Mouse (Mus musculus) heart, embryonic 16.5 days (tissue): ENCODE data around the gene Sh3tc1. TPM values are rescaled to one million over a fixed set of nuclear protein-coding genes. Genes with fewer than 3 reads are reported as not detected.
A peak's percentile ranks its signal among the peaks of the same experiment; 100 is the strongest.

ENCODE experiments used
- ATAC-seq: fragments of 200-750 bp; cut with Nextera tagmentation; replicated peaks from 2 replicates; pipeline ENCODE4 v1.8.0; 2017; ENCODE audit warnings: moderate number of reproducible peaks; ENCODE audit not compliant: insufficient read depth, low FRiP score; ENCODE audit errors: extremely low read depth
- H3K27ac ChIP-seq: fragments of 300-500 bp; sonication (generic); 2 replicates; pipeline ENCODE4 v1.5.1; 2014; ENCODE audit warnings: mild to moderate bottlenecking, low read length, control low read depth, moderate library complexity
- H3K27me3 ChIP-seq: fragments of 300-500 bp; sonication (generic); 2 replicates; pipeline ENCODE4 v1.6.1; 2014; ENCODE audit warnings: low read length, mixed read lengths; ENCODE audit not compliant: control insufficient read depth, insufficient read depth
- H3K36me3 ChIP-seq: fragments of 300-500 bp; sonication (generic); 2 replicates; pipeline ENCODE4 v1.6.1; 2014; ENCODE audit not compliant: control insufficient read depth, insufficient read depth
- H3K4me1 ChIP-seq: fragments of 300-500 bp; sonication (generic); 2 replicates; pipeline ENCODE4 v1.6.1; 2014; ENCODE audit warnings: low read length, mixed read lengths; ENCODE audit not compliant: control insufficient read depth, insufficient read depth
- H3K4me2 ChIP-seq: fragments of 300-500 bp; sonication (generic); 2 replicates; pipeline ENCODE4 v1.6.1; 2014; ENCODE audit warnings: low read depth, mild to moderate bottlenecking, control low read depth, low read length
- H3K4me3 ChIP-seq: fragments of 300-500 bp; sonication (generic); 2 replicates; pipeline ENCODE4 v1.5.1; 2014; ENCODE audit warnings: mild to moderate bottlenecking, control low read depth, low read length
- H3K9ac ChIP-seq: fragments of 300-500 bp; sonication (generic); 2 replicates; pipeline ENCODE4 v1.6.1; 2014; ENCODE audit warnings: low read length, control low read depth
- H3K9me3 ChIP-seq: fragments of 300-500 bp; sonication (generic); replicated peaks from 2 replicates; pipeline ENCODE4 v1.6.1; 2016; ENCODE audit warnings: low read length; ENCODE audit not compliant: control insufficient read depth
- WGBS: fragments of 180-500 bp; shearing (Covaris S2); extraction: QIAGEN DNeasy Blood & Tissue Kit; methylation state at CpG from one replicate; pipeline ENCODE4 v1.1.7; 2014; 5-methylcytosine and 5-hydroxymethylcytosine counted together
- polyA plus RNA-seq: library from polyadenylated mRNA; unstranded; fragments of >200 nt; fragmentation: Nextera tagmentation; extraction: Ambion mirVana; gene quantifications from 2 replicates; pipeline ENCODE4 v1.2.1, GENCODE M21; 2015

The Sh3tc1 gene
- polyA plus RNA-seq, 1 experiment from 2014 or later: 8.3 TPM

DNA sequence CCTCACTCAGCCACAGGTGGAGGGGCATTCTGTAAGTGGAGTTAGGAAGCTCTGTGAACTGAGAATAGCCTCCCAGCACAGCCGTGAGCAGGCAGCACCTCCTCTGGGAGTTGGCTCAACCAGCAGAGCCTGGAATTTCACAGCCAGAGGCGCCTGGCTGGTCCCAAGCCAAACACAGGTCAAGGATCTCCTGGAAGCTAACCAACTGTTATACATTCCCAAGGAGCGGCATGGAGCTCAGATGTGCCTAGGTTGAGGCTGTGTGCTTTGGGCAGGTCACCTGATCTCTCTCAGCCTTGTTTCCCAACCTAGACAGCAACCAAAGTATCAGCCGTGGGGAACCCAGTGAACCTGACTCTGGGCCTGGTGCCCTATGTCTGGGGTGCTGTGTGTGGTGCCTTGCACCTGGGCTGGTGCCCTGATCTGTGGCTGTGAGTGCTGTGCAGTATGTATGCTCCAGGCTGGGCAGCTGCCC, 65.7 kb downstream of the Sh3tc1 start:
- ATAC-seq: peak; percentile 71
- H3K27me3 ChIP-seq: peaks cover 19% of the 10 kb centered on the region
- H3K27ac ChIP-seq: peak overlapping the region; percentile 74
- H3K9me3 ChIP-seq: no peaks in the 10 kb centered on the region
- peaks cover 52% of the 10 kb centered on the region for H3K4me1 ChIP-seq
- H3K36me3 ChIP-seq: no peaks in the 10 kb centered on the region
- no peak overlapping the region for H3K4me2 ChIP-seq
- H3K4me3 ChIP-seq: no peak overlapping the region
- H3K9ac ChIP-seq: no peak overlapping the region
- 10% methylated on average over 4 of the region's 4 CpGs for WGBS

DNA sequence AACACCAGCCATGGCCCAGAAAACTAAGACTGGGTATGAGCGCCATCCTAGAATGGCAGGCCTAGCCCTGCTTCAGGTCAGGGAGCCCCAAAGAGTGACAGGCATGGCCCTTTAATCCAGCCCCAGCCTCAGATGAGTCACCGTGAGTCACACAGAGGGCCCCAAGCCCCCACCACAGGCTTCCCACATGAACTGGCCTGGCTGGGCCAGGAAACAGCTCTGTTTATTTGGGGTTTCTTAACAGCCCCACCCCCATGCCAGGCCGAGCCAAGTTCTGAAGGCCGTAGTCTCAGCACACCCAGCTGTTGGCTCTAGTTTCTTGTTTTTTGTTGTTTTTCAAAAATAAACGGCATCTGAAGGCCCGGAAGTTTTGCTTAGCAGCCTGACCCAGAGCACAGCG, 66.7 kb downstream of the Sh3tc1 start:
- Histone ChIP-seq H3K9me3 (no peaks in the 10 kb centered on the region), H3K27me3 (peaks cover 9% of the 10 kb centered on the region), H3K36me3 (no peaks in the 10 kb centered on the region), H3K4me1 (peaks cover 49% of the 10 kb centered on the region), H3K9ac (peak overlapping the region; percentile 48; the same call in 1 of the 2 replicates), H3K4me2 (no peak overlapping the region), H3K4me3 (no peak overlapping the region), H3K27ac (peak overlapping the region; percentile 74)
- ATAC-seq: peak; percentile 53
- WGBS: 38% methylated on average over 7 of the region's 7 CpGs

DNA sequence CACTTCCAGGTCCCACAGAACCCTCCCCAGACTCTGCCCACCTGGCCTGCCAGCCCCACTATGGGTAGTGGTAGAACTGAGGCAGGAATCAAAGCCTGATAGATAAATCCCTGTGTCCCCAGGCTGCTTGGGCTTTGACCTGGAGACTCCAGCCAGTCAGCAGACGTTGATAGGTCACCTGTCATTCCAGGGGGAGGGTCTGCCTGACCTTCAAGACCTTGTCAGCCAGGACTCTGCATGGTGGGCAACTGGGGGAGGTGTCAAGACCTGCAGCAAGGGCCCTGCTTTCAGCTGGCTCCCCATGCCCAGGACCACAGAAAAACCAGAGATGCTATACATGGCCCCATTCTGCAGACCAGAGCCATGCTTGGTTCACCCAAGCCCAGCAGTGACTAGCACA, 67.2 kb downstream of the Sh3tc1 start:
- Histone ChIP-seq H3K9ac (peak overlapping the region; percentile 48), H3K4me1 (peaks cover 49% of the 10 kb centered on the region), H3K4me2 (no peak overlapping the region), H3K4me3 (no peak overlapping the region), H3K36me3 (no peaks in the 10 kb centered on the region), H3K27me3 (peaks cover 6% of the 10 kb centered on the region), H3K27ac (peak overlapping the region; percentile 74), H3K9me3 (no peaks in the 10 kb centered on the region)
- no peak for ATAC-seq
- 71% methylated on average over 1 of the region's 1 CpGs for WGBS

DNA sequence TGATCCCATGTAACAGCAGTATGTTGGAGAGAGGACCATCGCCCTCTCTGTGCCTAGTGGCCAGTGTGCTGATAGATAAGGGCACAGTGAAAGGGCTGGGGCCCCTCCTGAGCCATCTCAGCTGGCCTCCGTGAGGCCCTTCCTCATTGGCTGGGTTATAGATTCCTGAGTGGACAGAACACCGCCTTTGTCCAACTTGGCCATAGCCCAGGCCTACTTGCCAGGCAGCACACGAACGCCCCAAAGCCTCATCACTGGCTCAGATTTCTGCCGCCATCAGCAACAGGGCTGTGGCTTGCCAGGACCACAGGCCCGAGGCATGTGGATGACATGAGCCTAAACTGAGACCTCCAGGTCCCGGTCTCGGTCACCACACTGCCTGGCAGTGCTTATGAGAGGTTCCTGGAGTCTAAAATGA, 68.3 kb downstream of the Sh3tc1 start:
- ATAC-seq: 0 out of 2 replicates have a peak, but pooled peaks have one; percentile 30
- Histone ChIP-seq H3K27ac (peak overlapping the region; percentile 60), H3K27me3 (peaks cover 2% of the 10 kb centered on the region; the same call in 1 of the 2 replicates), H3K9me3 (no peaks in the 10 kb centered on the region), H3K36me3 (no peaks in the 10 kb centered on the region), H3K9ac (peak overlapping the region; percentile 39), H3K4me1 (peaks cover 49% of the 10 kb centered on the region), H3K4me2 (no peak overlapping the region), H3K4me3 (no peak overlapping the region)
- WGBS: 35% methylated on average over 9 of the region's 9 CpGs

DNA sequence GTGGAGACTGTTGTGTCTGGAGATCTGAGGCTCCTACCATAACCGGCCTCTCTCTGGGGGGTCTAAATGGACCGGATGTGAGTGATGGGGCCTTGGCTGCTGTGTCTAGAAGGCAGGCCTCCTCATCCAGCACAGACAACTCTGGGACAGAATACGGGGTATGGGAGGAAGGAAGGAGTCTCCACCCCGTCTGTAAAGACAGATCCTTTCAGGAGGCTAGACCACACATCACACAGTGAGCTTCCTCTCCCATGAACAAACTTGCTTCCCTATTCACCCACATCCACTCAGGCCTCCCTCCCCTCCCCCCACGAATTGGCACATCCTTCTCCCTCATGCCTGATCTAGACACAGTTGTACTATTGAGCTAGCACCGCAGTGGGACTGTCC, 69.4 kb downstream of the Sh3tc1 start:
- H3K9me3 ChIP-seq: no peaks in the 10 kb centered on the region
- no peak overlapping the region for H3K4me3 ChIP-seq
- peaks cover 2% of the 10 kb centered on the region; the same call in 1 of the 2 replicates for H3K27me3 ChIP-seq
- H3K9ac ChIP-seq: no peak overlapping the region; the same call in 1 of the 2 replicates
- no peak for ATAC-seq
- H3K4me2 ChIP-seq: no peak overlapping the region
- H3K36me3 ChIP-seq: no peaks in the 10 kb centered on the region
- WGBS: 50% methylated on average over 6 of the region's 6 CpGs
- H3K27ac ChIP-seq: 0 out of 2 replicates have a peak overlapping the region, but pooled peaks have one; percentile 13
- H3K4me1 ChIP-seq: peaks cover 49% of the 10 kb centered on the region

DNA sequence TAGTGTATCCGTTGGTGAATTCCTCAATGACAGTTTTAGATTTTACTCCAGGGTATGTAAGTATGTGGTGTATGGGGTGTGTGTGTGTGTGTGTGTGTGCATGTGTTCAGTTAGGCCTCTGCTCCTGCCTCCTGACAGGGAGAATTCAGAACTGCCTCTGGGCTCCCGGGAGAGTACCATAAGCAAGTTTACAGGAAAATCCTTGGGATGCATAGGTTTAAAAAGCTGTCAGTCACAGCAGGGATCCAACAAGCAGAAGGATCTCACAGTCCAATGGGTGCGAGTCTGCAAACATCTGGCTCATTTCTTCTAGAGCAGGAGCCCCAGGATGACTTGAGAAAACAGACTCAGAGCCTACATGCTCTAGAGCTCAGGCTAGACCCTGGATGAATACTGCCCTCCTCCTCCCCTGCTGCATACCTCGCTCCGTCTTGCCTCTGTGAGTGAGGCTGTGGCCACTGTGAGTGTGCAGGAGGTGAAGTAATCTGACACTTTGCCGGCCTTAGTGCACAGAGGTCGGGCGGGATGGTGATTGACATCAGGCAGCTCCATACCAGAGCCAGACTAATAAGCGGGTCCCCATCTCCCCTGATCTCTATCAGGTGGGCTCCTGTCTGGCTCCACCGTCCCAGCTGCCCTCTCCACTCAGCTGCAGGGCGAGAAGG, 69.9 kb downstream of the Sh3tc1 start:
- ATAC-seq: no peak
- Histone ChIP-seq H3K9me3 (no peaks in the 10 kb centered on the region), H3K4me2 (no peak overlapping the region), H3K36me3 (no peaks in the 10 kb centered on the region), H3K4me3 (no peak overlapping the region), H3K9ac (no peak overlapping the region), H3K27ac (no peak overlapping the region), H3K27me3 (peaks cover 2% of the 10 kb centered on the region; the same call in 1 of the 2 replicates), H3K4me1 (peaks cover 48% of the 10 kb centered on the region)
- 43% methylated on average over 11 of the region's 11 CpGs for WGBS

DNA sequence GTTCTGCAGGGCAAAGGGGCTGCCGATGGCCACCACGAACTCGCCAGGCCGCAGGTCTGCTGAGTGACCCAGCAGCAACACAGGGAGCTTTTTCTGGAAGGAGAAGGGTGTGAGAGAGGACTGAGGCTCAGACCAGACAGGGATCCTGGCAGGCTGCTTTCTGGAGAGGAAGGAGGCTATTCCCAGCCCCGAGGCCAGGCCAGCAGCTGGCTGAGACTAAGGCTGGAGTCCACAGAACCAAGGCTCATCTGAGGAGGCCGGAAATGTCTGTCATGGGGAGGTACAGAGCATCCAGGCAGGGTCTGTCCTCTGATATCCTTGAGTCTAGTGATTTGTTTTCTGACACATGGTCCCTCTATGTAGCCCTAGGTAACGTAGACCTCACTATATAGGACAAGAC, 73.6 kb downstream of the Sh3tc1 start:
- no peak overlapping the region for H3K27ac ChIP-seq
- no peak overlapping the region for H3K4me3 ChIP-seq
- no peaks in the 10 kb centered on the region for H3K9me3 ChIP-seq
- no peak overlapping the region for H3K4me2 ChIP-seq
- no peaks in the 10 kb centered on the region for H3K36me3 ChIP-seq
- H3K27me3 ChIP-seq: peaks cover 4% of the 10 kb centered on the region; the same call in 1 of the 2 replicates
- no peak for ATAC-seq
- no peak overlapping the region for H3K9ac ChIP-seq
- peaks cover 17% of the 10 kb centered on the region for H3K4me1 ChIP-seq
- 89% methylated on average over 7 of the region's 7 CpGs for WGBS

DNA sequence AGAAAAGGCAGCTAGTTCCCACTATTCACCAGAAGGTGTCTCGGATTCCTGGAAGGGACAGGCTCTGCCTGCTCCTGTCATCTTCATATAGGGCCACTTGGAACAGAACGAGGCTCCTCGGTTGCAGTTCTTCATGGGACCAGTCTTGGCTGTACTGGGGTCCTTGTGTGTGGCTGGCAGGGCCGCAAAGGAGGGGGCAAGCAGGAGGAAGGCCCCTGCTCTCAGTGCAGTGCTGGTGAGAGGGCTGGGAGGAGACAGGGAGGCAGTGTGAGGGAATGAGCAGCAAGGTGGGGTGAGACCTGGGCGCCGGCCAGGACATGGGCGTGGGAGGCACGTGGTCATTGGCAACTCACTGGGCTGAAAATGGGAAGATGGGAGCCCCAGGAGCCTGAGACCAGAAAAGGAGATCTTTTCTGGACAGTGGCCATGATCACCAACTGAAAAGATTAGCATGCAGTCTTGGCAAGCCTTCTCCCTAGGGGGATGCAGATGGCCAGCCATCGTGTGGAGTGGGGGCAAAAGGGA, 77.7 kb downstream of the Sh3tc1 start:
- no peak; the same call in 1 of the 2 replicates for ATAC-seq

DNA sequence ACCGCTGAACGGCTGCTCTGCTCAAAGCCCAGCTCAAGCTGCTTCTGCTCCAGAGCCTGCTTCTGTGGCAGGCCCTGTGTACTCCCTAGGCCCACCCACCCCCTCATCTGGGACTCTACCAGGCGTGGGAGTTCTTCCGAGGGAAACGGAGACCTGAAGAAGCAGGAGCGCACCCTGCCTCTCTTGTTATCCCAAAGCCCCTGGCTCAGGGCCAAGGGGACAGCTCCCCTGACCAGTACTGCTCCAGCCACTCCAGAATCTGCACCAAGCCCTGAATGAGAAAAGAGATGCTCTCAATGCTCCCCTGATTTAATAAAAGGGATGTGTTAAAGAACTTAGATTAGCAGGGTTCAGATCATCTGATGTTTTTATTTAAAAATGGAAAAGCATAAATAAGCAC, 78.6 kb downstream of the Sh3tc1 start:
- no peak overlapping the region for H3K4me2 ChIP-seq
- no peak overlapping the region for H3K4me3 ChIP-seq
- H3K4me1 ChIP-seq: peaks cover 12% of the 10 kb centered on the region
- H3K9me3 ChIP-seq: no peaks in the 10 kb centered on the region
- H3K27me3 ChIP-seq: 0 out of 2 replicates have a peak, but pooled peaks cover 2% of the 10 kb centered on the region
- no peak for ATAC-seq
- H3K9ac ChIP-seq: no peak overlapping the region
- WGBS: 49% methylated on average over 6 of the region's 6 CpGs
- H3K36me3 ChIP-seq: no peaks in the 10 kb centered on the region
- no peak overlapping the region for H3K27ac ChIP-seq

More for the DNA sequence above, 77.7 kb downstream of the Sh3tc1 start:
- no peaks in the 10 kb centered on the region for H3K36me3 ChIP-seq
- no peak overlapping the region for H3K4me2 ChIP-seq
- no peak overlapping the region for H3K9ac ChIP-seq
- no peak overlapping the region for H3K27ac ChIP-seq
- H3K4me3 ChIP-seq: no peak overlapping the region
- 73% methylated on average over 9 of the region's 9 CpGs for WGBS
- H3K27me3 ChIP-seq: 0 out of 2 replicates have a peak, but pooled peaks cover 2% of the 10 kb centered on the region
- no peaks in the 10 kb centered on the region for H3K9me3 ChIP-seq
- H3K4me1 ChIP-seq: peaks cover 12% of the 10 kb centered on the region
